Mouse (Mus musculus) midbrain, embryonic 10.5 days (tissue): Measurements from ENCODE around the gene 1700001L19Rik. TPM values are rescaled to one million over a fixed set of nuclear protein-coding genes. Genes with fewer than 3 reads are reported as not detected.
"Not testable (repeated sequence)": the region's sequence is repeated elsewhere in the genome, so short reads cannot be mapped to it uniquely, and the experiment has no call there.

ENCODE experiments used
- DNase-seq: peaks from one replicate; pipeline ENCODE4 v3.0.0-alpha.2; 2017; ENCODE audit warnings: low spot score
- H3K27ac ChIP-seq: fragments of 300-500 bp; sonication (generic); replicated peaks from 2 replicates; pipeline ENCODE4 v1.5.1; 2016; ENCODE audit warnings: mild to moderate bottlenecking
- H3K27me3 ChIP-seq: fragments of 300-500 bp; sonication (generic); 2 replicates; pipeline ENCODE4 v1.6.1; 2016; ENCODE audit warnings: low read depth, mild to moderate bottlenecking; ENCODE audit not compliant: poor library complexity, severe bottlenecking
- H3K36me3 ChIP-seq: fragments of 300-500 bp; sonication (generic); 2 replicates; pipeline ENCODE4 v1.6.1; 2016; ENCODE audit warnings: mild to moderate bottlenecking, moderate library complexity
- H3K4me1 ChIP-seq: fragments of 300-500 bp; sonication (generic); 2 replicates; pipeline ENCODE4 v1.6.1; 2016
- H3K4me3 ChIP-seq: fragments of 300-500 bp; sonication (generic); 2 replicates; pipeline ENCODE4 v1.5.1; 2016; ENCODE audit warnings: mild to moderate bottlenecking, moderate library complexity
- H3K9me3 ChIP-seq: fragments of 300-500 bp; sonication (generic); replicated peaks from 2 replicates; pipeline ENCODE4 v1.6.1; 2016; ENCODE audit warnings: mild to moderate bottlenecking
- WGBS: fragments of 180-500 bp; shearing (Covaris S2); methylation state at CpG from one replicate; pipeline ENCODE4 v1.1.7; 2016; 5-methylcytosine and 5-hydroxymethylcytosine counted together
- polyA plus RNA-seq: library from polyadenylated mRNA; unstranded; fragments of >200 nt; fragmentation: Nextera tagmentation; extraction: Ambion mirVana; gene quantifications from 2 replicates; pipeline ENCODE4 v1.2.1, GENCODE M21; 2016

1700001L19Rik gene
- 0.50 and 0.74 TPM in 2 replicates for polyA plus RNA-seq

- H3K4me3 ChIP-seq, result peak within 1 kb of the TSS; percentile 43
- DNase-seq, result no peak
- H3K27me3 ChIP-seq, result no peaks in the 10 kb centered on the region
- no peak within 1 kb of the TSS for H3K27ac ChIP-seq
- peaks cover 21% of the 10 kb centered on the region for H3K36me3 ChIP-seq
- WGBS, result 9% methylated on average over 9 of the region's 10 CpGs
- peaks cover 5% of the 10 kb centered on the region; the same call in 1 of the 2 replicates for H3K9me3 ChIP-seq
- H3K4me1 ChIP-seq, result peaks cover 8% of the 10 kb centered on the region
Measured at GRCm38 (mm10) chr13:68597199-68597598, at the start of gene 1700001L19Rik. Gene 1700001L19Rik (plus strand): TSS chr13:68597421.

GRCm38 (mm10) chr13:68553391-68553790, 43.8 kb upstream of the 1700001L19Rik start:
- H3K36me3 ChIP-seq, H3K4me1 ChIP-seq, H3K9me3 ChIP-seq, H3K27ac ChIP-seq, H3K4me3 ChIP-seq, H3K27me3 ChIP-seq: not testable (repeated sequence)
- peak; percentile 29 for DNase-seq
- 31% methylated on average over 5 of the region's 6 CpGs for WGBS

- Histone ChIP-seq H3K27ac (no peak overlapping the region), H3K36me3 (peaks cover 98% of the 10 kb centered on the region), H3K4me3 (no peak overlapping the region), H3K4me1 (0 out of 2 replicates have a peak, but pooled peaks cover under 1% of the 10 kb centered on the region), H3K9me3 (no peaks in the 10 kb centered on the region), H3K27me3 (no peaks in the 10 kb centered on the region)
- 97% methylated on average over 9 of the region's 9 CpGs for WGBS
- DNase-seq, result no peak
Measured at GRCm38 (mm10) chr13:68568110-68568509, 29.1 kb upstream of the 1700001L19Rik start.

GRCm38 (mm10) chr13:68568548-68568947, 28.7 kb upstream of the 1700001L19Rik start:
- 0 out of 2 replicates have a peak, but pooled peaks cover 5% of the 10 kb centered on the region for H3K4me1 ChIP-seq
- no peaks in the 10 kb centered on the region for H3K9me3 ChIP-seq
- peaks cover 98% of the 10 kb centered on the region for H3K36me3 ChIP-seq
- H3K27ac ChIP-seq, result no peak overlapping the region
- no peak for DNase-seq
- 96% methylated on average over 11 of the region's 11 CpGs for WGBS
- H3K4me3 ChIP-seq, result no peak overlapping the region
- H3K27me3 ChIP-seq, result no peaks in the 10 kb centered on the region

GRCm38 (mm10) chr13:68569589-68570336, 27.5 kb upstream of the 1700001L19Rik start:
- no peaks in the 10 kb centered on the region for H3K27me3 ChIP-seq
- H3K36me3 ChIP-seq, result peaks cover 97% of the 10 kb centered on the region
- no peaks in the 10 kb centered on the region for H3K9me3 ChIP-seq
- 0 out of 2 replicates have a peak, but pooled peaks cover 7% of the 10 kb centered on the region for H3K4me1 ChIP-seq
- H3K27ac ChIP-seq, result no peak overlapping the region
- 78% methylated on average over 17 of the region's 17 CpGs for WGBS
- no peak overlapping the region for H3K4me3 ChIP-seq
- peak; percentile 35 for DNase-seq

GRCm38 (mm10) chr13:68572247-68572646, 25.0 kb upstream of the 1700001L19Rik start:
- no peaks in the 10 kb centered on the region for H3K27me3 ChIP-seq
- 0 out of 2 replicates have a peak, but pooled peaks cover 7% of the 10 kb centered on the region for H3K4me1 ChIP-seq
- DNase-seq, result no peak
- H3K36me3 ChIP-seq, result peaks cover 97% of the 10 kb centered on the region
- H3K9me3 ChIP-seq, result no peaks in the 10 kb centered on the region
- H3K27ac ChIP-seq, result no peak overlapping the region
- WGBS, result 95% methylated on average over 19 of the region's 19 CpGs
- no peak overlapping the region for H3K4me3 ChIP-seq

GRCm38 (mm10) chr13:68572966-68573913, 24.0 kb upstream of the 1700001L19Rik start:
- 0 out of 2 replicates have a peak, but pooled peaks cover 7% of the 10 kb centered on the region for H3K4me1 ChIP-seq
- H3K4me3 ChIP-seq, result no peak overlapping the region
- H3K27me3 ChIP-seq, result no peaks in the 10 kb centered on the region
- 71% methylated on average over 10 of the region's 10 CpGs for WGBS
- peaks cover 98% of the 10 kb centered on the region for H3K36me3 ChIP-seq
- H3K27ac ChIP-seq, result peak overlapping the region; percentile 42; the same call in 1 of the 2 replicates
- DNase-seq, result peak; percentile 31
- no peaks in the 10 kb centered on the region for H3K9me3 ChIP-seq

- Histone ChIP-seq H3K4me1 (0 out of 2 replicates have a peak, but pooled peaks cover 7% of the 10 kb centered on the region), H3K36me3 (peaks cover 99% of the 10 kb centered on the region), H3K27me3 (no peaks in the 10 kb centered on the region), H3K27ac (no peak overlapping the region), H3K9me3 (no peaks in the 10 kb centered on the region), H3K4me3 (no peak overlapping the region)
- 87% methylated on average over 4 of the region's 4 CpGs for WGBS
- DNase-seq, result no peak
Measured at GRCm38 (mm10) chr13:68574398-68574797, 22.8 kb upstream of the 1700001L19Rik start.

GRCm38 (mm10) chr13:68577945-68578344, 19.3 kb upstream of the 1700001L19Rik start:
- Histone ChIP-seq H3K4me1 (peaks cover 20% of the 10 kb centered on the region), H3K27ac (no peak overlapping the region), H3K36me3 (peaks cover 68% of the 10 kb centered on the region), H3K9me3 (no peaks in the 10 kb centered on the region), H3K27me3 (no peaks in the 10 kb centered on the region), H3K4me3 (no peak overlapping the region)
- DNase-seq, result no peak
- WGBS, result 92% methylated on average over 7 of the region's 7 CpGs

GRCm38 (mm10) chr13:68581086-68581740, 16.0 kb upstream of the 1700001L19Rik start:
- WGBS, result 31% methylated on average over 14 of the region's 14 CpGs
- Histone ChIP-seq H3K36me3 (peaks cover 64% of the 10 kb centered on the region), H3K4me1 (peaks cover 20% of the 10 kb centered on the region)

GRCm38 (mm10) chr13:68581747-68582516, 15.3 kb upstream of the 1700001L19Rik start, which contains the start of the genes Mtrr and Fastkd3:
Gene Mtrr (minus strand): TSS chr13:68582149.
Gene Fastkd3 (plus strand): TSS chr13:68582234.
- Histone ChIP-seq H3K36me3 (peaks cover 64% of the 10 kb centered on the region), H3K4me1 (peaks cover 20% of the 10 kb centered on the region), H3K9me3 (no peaks in the 10 kb centered on the region), H3K4me3 (peak within 1 kb of the TSS; percentile 80), H3K27me3 (no peaks in the 10 kb centered on the region), H3K27ac (peak within 1 kb of the TSS; percentile 90)
- WGBS, result under 1% methylated on average over 81 of the region's 81 CpGs
- peak; percentile 99 for DNase-seq

More at GRCm38 (mm10) chr13:68581086-68581740, 16.0 kb upstream of the 1700001L19Rik start:
- H3K4me3 ChIP-seq, result peak overlapping the region; percentile 80
- DNase-seq, result no peak
- no peaks in the 10 kb centered on the region for H3K27me3 ChIP-seq
- H3K27ac ChIP-seq, result peak overlapping the region; percentile 90
- no peaks in the 10 kb centered on the region for H3K9me3 ChIP-seq
